Mouse (Mus musculus): ENCODE data around the gene 4930402K13Rik.

DNA sequence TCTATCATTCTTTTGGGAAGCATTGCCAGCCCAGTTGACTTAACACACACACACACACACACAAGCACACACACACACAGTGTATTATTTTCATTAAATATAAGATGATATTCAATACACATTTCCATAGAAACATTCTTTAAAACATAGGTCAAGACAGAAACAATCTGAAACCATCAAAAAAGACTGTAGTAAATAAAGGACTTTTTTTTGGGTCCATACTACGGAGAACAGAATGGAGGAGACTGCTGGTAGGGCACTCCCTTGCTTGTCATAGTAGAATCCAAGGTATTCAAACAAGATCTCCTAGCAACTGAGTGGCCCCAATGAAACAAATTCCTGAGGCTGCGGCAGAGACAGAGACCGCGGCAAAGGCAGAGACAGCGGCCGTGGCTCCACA, at the start of gene 4930402K13Rik:
- TF ChIP-seq POLR2A (IDR thresholded peaks at IDR 0.05; ENCODE audit: borderline replicate concordance, low read depth, low read length), result no peak
- TF ChIP-seq CTCF (IDR thresholded peaks at IDR 0.05; ENCODE audit: low read depth, low read length), result no peak
